Mouse (Mus musculus) spleen, embryonic (tissue): Measurements from ENCODE around the gene Hltf.
"Not testable (repeated sequence)": the region's sequence is repeated elsewhere in the genome, so short reads cannot be mapped to it uniquely, and the experiment has no call there.

Experiments used
- CTCF ChIA-PET: fragments of 350-600 bp; sonication (Branson Sonifier 250); formaldehyde crosslinking; loops from one replicate; lab custom pipeline; 2022; lab: Charles Lee

Hltf gene

DNA sequence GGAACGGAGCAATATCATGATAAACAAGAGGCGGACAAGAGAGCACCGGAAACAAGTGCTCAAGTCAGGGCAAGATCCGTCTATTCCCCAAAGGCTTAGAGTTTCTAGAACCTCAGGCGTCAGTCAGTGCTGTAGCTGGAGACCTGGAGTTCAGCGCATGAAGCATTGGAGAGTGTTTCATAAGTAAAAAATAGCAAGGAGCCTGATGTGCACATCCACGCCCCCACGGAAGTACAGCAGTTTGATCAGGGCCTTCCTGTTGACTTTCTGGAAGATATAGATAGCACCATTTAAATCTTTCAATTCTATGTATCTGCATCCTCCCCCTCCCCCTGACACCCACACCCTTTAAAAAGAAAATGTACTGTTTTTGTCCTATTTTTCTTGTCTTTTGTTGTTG, 46.7 kb downstream of the Hltf start:
- CTCF ChIA-PET = no interaction called here

DNA sequence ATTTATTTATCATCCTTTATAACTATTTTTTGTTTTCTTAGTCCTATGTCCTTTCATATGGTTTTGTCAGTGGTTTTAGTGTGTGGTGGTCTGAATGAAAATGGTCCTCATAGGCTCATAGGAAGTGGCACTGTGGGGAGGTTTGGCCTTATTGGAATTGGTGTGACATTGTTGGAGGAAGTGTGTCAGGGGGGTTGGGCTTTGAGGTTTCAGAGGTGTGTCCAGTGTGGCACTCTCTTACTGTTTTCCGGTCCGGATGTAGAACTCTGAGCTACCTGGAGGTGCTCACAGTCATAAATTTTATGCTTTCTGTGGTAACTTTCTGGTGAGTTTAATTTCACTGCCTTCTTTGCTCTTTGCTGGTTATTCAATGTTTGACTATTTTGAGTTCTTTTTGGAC, 47.2 kb downstream of the Hltf start:
- CTCF ChIA-PET = no interaction called here

DNA sequence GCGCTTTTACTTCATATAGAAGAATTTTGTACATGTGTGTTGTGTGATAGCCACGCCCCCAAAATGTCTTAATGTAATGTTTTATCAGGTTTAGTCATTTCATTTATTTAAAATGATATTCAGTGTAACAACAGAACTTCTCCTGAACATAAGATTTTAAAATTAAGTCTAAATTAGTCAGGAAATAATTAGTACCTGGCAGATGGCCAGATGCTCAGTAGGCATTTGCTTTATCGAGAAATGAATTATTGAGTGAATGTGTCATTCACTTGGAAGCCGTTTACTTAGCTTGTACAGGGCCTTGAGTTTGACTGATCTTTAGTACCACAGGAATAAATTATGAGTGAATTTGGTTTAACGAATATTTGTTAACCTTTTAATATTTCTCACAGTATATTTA, 51.3 kb downstream of the Hltf start:
- CTCF ChIA-PET = no interaction called here

DNA sequence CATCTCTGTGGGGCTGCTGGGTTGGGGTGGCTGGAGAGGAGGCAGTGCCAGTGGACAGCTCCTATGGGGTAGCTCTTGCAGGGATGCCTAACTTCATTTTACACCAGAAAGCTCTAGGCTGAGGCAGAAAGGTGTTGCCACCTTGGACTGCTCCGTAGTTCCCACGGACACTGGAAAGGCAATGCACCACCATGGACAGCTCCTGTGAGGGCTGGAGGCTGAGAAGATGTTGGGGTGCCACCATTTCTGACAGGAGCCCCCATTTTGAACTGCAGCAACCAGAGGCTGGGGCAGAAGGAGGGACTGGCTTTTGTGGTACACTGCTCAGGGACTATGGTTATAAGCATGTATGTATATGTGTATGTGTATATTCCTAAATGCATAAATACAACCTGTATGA, 54.3 kb downstream of the Hltf start:
- CTCF ChIA-PET = no interaction called here

DNA sequence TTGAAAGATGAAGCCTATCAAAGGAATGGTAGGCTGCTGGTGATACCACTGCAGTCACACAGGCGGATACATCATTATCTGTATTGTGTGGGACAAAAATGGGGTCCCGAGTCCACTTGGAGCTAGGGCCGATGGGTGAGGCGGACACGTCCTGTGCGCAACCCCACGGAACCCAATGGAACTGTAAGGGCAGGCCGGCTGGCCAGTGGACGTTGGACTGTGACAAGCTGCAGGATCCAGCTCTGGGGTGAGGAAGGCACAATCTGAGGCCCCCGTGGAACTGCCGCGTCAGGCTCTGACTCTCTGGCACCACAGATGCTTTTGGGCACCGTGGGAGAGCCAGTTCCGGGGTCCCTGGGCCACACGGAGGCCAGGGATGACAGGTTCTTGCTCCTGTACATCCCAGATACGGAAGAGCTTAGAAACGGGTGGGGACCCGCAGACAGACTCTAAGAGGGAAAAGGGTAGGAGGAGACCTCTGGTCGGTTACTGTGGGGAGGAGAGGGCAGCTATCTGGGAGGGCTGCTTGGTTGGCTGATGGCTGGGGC, 61.5 kb downstream of the Hltf start:
- CTCF ChIA-PET = no interaction called here

- CTCF ChIA-PET = no interaction called here
Measured at GRCm38 (mm10) chr3:20119686-20120244, 62.2 kb downstream of the Hltf start.

- CTCF ChIA-PET = not testable (repeated sequence)
Measured at GRCm38 (mm10) chr3:20121582-20121981, 64.0 kb downstream of the Hltf start.

DNA sequence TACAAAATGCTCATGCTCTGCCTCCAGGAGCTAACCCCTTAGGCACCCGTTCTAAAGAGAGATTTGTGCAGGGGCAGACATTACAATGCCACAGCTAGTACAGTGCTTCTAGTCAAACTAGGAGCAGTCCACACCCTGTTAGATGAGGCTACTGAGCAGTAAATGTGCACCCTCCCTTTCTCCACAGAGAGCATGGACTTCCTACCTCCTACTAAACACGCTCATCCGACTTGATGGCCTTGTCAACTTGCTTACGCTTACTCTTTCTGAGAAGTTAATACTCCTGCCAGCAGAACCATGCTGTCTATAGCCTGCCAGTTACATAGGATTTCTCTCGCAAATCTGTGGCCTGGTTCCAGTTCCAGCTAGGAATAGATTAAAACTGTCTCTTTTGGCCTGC, 68.0 kb downstream of the Hltf start:
- CTCF ChIA-PET = no interaction called here

DNA sequence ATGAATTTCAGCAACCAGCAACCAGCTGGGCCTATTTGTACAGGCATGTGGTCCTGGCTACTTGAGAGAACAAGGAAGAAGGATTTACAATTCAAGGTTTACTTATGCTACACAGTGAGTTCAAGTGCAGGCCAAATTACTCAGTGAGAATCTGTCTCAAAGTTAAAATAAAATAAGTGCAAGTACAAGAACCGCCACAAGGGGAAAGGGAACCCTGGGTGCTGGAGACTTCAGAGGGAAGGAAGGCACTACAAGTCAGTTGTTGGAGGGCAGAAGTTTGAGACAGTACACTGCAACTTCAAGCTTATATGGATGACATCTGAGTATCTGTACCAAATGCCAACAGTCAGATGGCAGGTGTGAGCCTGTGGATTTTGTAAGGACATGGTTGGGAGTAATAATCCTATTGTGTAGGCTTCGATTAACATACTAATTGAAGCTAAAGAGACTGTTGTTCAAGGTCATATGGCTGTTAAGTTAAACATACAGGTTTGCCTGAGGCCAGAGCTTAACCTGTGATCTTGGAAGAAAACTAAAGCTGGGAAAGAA, 69.5 kb downstream of the Hltf start:
- CTCF ChIA-PET = no interaction called here

DNA sequence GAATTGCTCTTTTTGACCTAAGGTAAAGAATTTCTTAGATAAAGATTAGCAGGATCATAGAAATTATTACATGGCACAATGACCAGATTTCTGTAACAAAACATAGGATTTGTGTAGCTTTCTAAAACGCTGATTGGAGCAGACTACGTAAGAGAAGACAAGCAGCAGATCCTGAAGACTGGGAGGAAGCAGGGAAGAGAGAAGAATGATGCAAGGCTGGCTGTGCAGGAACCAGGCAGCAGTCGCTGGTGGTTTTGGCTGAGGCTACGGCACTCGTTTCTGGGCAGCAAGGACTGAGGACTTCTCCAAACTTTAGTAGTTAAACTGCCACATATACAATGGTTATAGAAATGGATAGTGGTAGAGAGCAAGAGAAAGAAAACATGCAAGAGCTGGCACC, 71.9 kb downstream of the Hltf start:
- CTCF ChIA-PET = no interaction called here

- CTCF ChIA-PET = no interaction called here
Measured at GRCm38 (mm10) chr3:20130456-20131349, 73.1 kb downstream of the Hltf start.

GRCm38 (mm10) chr3:20131350-20131720, 73.7 kb downstream of the Hltf start:
- CTCF ChIA-PET = no interaction called here

GRCm38 (mm10) chr3:20132731-20133130, 75.1 kb downstream of the Hltf start:
- CTCF ChIA-PET = no interaction called here

- CTCF ChIA-PET = no interaction called here
Measured at GRCm38 (mm10) chr3:20133745-20134144, 76.1 kb downstream of the Hltf start.

- CTCF ChIA-PET = no interaction called here
Measured at GRCm38 (mm10) chr3:20134545-20134944, 76.9 kb downstream of the Hltf start.

DNA sequence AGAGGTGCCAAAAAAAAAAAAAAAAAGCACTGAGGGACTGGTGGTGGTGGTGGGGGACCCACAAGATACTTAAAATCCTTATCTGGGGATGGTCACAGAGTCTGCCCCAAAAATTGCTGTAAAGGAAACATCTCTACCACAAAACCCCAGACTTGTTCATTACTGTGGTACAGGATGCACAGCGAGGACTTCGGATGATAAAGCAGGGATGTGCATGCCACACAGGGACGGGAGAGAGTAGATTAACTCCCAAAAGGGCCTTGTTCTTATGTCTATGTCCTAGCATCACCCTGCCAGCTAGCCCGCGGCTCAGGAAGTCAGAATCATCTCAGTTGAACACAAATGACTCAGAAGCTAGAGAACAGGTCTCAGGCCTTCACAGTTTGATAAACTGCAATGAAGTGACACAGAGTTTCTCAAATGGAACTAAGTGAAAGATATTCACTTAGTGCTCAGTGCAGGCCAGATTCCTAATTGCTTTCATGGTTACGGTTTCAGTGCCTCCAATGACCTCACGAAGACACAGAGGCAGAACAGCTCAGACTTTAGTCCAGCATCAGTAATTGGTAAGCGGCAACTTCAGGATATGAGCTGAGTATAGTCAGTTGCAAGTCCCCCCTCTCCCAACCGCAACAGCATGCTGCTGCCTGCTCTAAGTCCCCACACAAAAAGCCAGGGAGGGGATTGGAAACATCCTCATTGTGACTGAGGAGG, 79.4 kb downstream of the Hltf start:
- CTCF ChIA-PET = no interaction called here

DNA sequence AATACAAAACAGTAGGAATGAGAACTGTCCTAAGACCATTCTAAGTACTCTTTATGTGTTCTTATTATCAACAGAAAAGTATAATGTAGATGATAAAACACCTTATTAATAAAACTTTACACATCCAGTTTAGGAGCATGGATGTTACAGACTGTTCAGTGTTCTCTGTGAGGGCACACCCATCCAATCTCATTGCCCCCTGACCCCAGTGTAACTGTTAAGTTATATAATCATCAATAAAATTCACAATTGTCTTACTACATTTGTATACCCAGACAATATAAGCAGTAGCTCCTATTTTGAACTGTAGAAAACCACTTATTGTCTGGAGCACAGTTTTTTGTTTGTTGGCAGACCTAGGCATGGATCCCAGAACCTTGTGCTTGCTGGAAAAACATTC, 83.6 kb downstream of the Hltf start:
- CTCF ChIA-PET = no interaction called here

- CTCF ChIA-PET = no interaction called here
Measured at GRCm38 (mm10) chr3:20141679-20142078, 84.1 kb downstream of the Hltf start.

DNA sequence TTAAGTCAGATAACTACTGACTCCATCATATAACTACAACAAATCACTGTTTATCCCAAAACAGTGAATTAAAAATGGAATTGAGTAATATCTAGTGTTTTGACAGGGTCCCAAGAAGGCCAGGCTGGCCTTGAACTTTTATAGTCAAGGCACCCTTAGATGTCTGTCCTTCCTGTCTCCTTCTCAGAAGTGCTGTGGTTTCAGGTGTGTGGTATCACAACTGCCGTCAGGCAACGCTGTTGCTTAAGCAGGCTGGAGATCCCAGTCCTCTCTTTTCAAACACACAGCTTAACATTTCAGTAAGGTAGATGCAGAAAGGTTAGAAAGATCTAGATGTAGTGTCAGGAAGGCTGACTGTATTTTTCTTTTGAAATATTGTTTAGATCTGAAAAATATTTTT, 84.5 kb downstream of the Hltf start:
- CTCF ChIA-PET = no interaction called here

GRCm38 (mm10) chr3:20142576-20142975, 85.0 kb downstream of the Hltf start:
- CTCF ChIA-PET = no interaction called here

DNA sequence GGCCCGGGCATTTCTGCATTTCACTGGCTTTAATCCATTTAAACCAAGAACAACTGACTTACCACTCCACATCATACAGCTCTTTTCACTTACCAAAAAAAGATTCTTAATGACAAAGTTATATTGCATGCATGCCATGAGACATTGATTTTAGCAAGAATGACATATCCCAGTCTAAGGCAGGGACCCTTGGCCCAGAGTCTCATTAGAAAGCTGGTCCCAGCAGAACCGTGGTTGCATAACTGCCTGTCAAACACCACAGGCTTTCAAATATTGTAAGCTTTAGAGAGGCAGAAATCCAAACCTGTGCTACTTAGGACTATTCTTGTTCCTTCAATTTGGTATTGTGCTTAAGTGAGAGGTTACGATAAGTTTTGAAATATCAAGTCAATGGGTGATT, 86.1 kb downstream of the Hltf start:
- CTCF ChIA-PET = no interaction called here

DNA sequence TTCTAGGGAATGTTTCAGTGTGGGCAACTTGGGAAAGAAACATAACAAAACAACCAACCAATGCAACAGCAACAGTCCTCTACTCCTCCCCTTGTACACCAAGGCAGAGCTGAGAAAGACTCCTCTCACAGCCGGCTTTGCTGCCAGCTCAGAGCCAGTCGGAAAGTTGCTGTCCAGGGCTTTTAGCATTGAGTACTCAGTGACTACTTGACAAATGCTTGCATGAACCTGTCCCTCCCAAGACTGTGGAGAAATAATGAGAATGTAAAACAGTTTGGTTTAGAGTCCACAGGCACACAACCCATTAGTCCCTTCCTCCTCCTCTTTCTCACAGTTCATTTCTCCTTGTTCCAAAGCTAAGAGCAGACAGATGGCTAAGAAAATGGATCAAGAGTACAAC, 86.8 kb downstream of the Hltf start:
- CTCF ChIA-PET = no interaction called here
